Mouse (Mus musculus) testis, adult 2 months (tissue): ENCODE results near the gene Fcna. TPM values are rescaled to one million over a fixed set of nuclear protein-coding genes. Genes with fewer than 3 reads are reported as not detected.
A peak's percentile ranks its signal among the peaks of the same experiment; 100 is the strongest.

Source experiments
- H3K27ac ChIP-seq: fragments of 200-500 bp; 2 replicates; pipeline ENCODE4 v1.5.1; 2012; ENCODE audit warnings: low read depth, low read length; ENCODE audit not compliant: control insufficient read depth, insufficient read depth
- H3K27me3 ChIP-seq: fragments of 200-500 bp; 2 replicates; pipeline ENCODE4 v1.6.1; 2012; ENCODE audit warnings: mild to moderate bottlenecking, low read length, moderate library complexity; ENCODE audit not compliant: control insufficient read depth, insufficient read depth
- H3K36me3 ChIP-seq: fragments of 200-500 bp; 2 replicates; pipeline ENCODE4 v1.6.1; 2012; ENCODE audit warnings: mild to moderate bottlenecking, low read length; ENCODE audit not compliant: control insufficient read depth, insufficient read depth
- H3K4me1 ChIP-seq: fragments of 200-500 bp; 2 replicates; pipeline ENCODE4 v1.6.1; 2012; ENCODE audit warnings: low read length; ENCODE audit not compliant: control insufficient read depth, insufficient read depth
- H3K4me3 ChIP-seq: fragments of 200-500 bp; 2 replicates; pipeline ENCODE4 v1.5.1; 2012; ENCODE audit warnings: low read depth, mild to moderate bottlenecking, low read length, moderate library complexity, mixed read lengths; ENCODE audit not compliant: control insufficient read depth
- CTCF ChIP-seq: fragments of 200-500 bp; IDR thresholded peaks from 2 replicates; pipeline ENCODE4 v1.5.1; 2012; ENCODE audit warnings: low read depth, mild to moderate bottlenecking, inconsistent platforms, low read length, moderate library complexity; ENCODE audit not compliant: control insufficient read depth, insufficient read depth, insufficient replicate concordance
- POLR2A ChIP-seq: fragments of 200-500 bp; IDR thresholded peaks from 2 replicates; pipeline ENCODE4 v1.6.1; 2012; ENCODE audit warnings: low read depth, mild to moderate bottlenecking, inconsistent platforms, low read length, moderate library complexity; ENCODE audit not compliant: control insufficient read depth
- polyA plus RNA-seq: library from polyadenylated mRNA; depleted of rRNA; stranded (reverse); fragments of >200 nt; gene quantifications from 2 replicates; pipeline ENCODE4 v1.2.3, GENCODE M21; 2012

The Fcna gene
- polyA plus RNA-seq, 1 experiment = 0.07 TPM

DNA sequence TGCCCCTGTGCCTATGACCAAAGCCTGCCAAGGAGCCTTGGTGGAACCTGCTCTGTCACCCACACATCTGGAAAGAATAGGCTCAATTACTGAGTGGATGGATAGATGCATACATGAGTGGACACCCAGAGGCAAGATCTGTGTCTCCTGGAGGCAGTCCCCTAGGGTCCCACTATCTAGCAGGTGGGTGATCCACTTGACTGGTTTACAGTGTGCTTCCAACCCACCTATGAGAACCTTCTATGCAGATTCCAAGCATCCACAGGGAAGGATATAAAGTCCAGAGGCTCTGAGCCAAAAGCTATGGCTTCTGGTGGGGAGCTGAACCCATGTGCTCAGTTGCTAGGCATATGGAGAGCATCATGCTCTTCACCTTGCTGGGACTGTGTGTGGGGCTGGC lies 29.8 kb upstream of the Fcna start, which contains the start of gene Lcn5:
Gene Lcn5, plus strand, starts transcription at position 301 of the 400 bp plus-strand sequence.
- H3K4me3 ChIP-seq = no peak within 1 kb of the TSS
- no peaks in the 10 kb centered on the region for H3K36me3 ChIP-seq
- no peaks in the 10 kb centered on the region for H3K27me3 ChIP-seq
- no peaks in the 10 kb centered on the region for H3K4me1 ChIP-seq
- H3K27ac ChIP-seq = no peak within 1 kb of the TSS
- TF ChIP-seq CTCF (no peak), POLR2A (no peak)

DNA sequence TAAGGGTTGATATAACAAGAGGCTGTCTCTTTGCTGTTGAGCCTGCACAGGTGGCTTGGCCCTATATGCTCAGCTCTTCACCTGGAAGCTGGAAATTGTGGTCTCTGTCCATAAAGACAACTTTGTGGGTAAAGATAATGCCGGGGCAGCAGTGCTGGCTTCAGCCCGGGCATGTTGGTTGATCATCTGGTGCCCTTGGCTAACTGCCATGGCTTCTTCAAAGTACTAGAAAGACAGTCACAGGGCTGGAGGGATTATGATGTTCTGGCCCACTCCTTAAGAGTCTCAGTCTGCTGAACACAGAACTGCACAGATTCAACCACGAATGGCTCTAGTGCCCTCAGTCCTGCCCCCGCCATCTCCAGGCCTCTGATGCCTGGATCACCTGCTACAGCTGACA lies 29.4 kb upstream of the Fcna start:
- H3K27ac ChIP-seq = no peak overlapping the region
- H3K36me3 ChIP-seq = no peaks in the 10 kb centered on the region
- TF ChIP-seq POLR2A (no peak), CTCF (no peak)
- H3K4me1 ChIP-seq = no peaks in the 10 kb centered on the region
- no peaks in the 10 kb centered on the region for H3K27me3 ChIP-seq
- no peak overlapping the region for H3K4me3 ChIP-seq

DNA sequence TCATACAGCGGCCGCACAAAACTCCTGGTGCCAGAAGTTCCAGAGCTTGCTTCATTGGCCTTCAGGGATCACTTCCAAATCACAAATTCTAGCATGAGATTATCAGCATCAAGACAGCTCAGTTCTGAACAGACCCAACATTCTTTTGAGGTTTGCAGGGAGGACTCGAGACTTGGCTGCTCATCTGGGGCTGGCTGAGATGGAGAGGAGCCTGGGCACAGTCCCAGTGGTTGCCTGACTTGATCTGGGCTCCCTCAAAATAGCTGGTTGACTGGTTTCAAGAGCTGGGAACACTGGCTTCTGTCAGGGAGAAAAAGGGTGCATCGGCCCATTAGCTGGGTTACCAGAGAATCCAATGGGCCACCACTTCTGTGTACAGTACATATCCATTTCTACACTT lies 28.9 kb upstream of the Fcna start:
- Histone ChIP-seq H3K4me3 (no peak overlapping the region), H3K27me3 (no peaks in the 10 kb centered on the region), H3K36me3 (no peaks in the 10 kb centered on the region), H3K27ac (no peak overlapping the region), H3K4me1 (no peaks in the 10 kb centered on the region)
- TF ChIP-seq POLR2A = no peak

DNA sequence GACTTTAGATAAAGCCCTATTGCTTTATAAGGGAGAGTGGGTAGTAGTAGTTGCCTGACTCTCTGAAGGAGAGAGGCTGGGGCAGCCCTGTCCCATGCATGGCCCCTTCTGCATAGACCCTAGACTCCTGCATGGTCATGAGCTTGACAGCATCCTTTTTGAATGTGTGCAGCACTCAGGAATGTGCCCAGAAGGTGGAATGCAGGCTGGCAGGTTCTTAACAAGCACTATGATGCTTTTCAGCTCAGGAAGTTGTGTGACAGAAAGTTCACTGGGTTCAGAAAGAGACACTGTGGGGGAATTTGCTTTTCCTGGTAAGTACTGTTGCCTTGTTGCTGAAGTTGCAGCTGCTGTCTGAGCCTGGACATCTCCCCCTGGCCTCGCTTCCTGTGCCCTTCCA lies 26.7 kb upstream of the Fcna start:
- Histone ChIP-seq H3K27me3 (no peaks in the 10 kb centered on the region), H3K27ac (no peak overlapping the region), H3K4me1 (no peaks in the 10 kb centered on the region), H3K36me3 (no peaks in the 10 kb centered on the region), H3K4me3 (no peak overlapping the region)
- TF ChIP-seq POLR2A (no peak), CTCF (no peak)

DNA sequence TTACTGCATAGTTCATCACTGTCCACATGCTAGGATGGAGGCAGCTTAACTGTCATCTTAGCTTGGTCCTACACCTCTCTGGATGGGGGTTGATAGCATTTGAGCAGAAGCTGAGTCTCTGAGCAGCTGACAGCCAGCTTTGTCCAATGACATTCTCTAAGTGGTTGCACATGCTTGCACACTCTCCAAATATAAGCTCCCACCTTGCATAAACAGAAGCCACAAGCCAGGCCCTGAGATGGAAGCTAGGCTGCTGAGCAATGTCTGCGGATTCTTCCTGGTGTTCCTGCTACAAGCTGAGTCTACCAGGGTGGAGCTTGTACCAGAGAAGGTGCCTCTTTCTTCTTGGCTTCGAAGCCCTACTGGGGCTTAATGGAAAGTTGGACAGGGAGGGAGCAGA lies 25.1 kb upstream of the Fcna start, which contains the start of gene Lcn8:
Gene Lcn8, plus strand, starts transcription at position 219 of the 400 bp plus-strand sequence.
- TF ChIP-seq CTCF (no peak), POLR2A (no peak)
- Histone ChIP-seq H3K27me3 (no peaks in the 10 kb centered on the region), H3K4me1 (no peaks in the 10 kb centered on the region), H3K4me3 (no peak within 1 kb of the TSS), H3K27ac (no peak within 1 kb of the TSS), H3K36me3 (no peaks in the 10 kb centered on the region)

DNA sequence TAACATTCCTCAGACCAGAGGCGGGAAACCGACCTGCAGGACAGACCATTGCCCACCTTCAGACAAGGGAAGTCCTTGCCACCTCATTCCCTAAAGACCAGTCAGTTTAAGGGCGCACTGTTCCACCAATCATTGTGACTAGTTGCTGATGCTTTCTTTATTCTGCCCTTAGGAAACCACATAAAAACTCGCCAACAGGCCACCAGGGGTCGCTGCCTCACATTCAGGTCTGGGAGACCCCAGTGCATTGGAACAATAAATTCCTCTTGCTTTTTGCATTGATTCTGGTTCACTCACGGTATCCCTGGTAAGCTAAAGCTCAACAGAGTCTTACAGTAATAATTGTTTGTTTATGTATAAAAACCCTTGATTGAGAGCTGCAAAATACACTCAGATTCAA lies 12.1 kb upstream of the Fcna start:
- peak; percentile 9; the same call in 1 of the 2 replicates for TF ChIP-seq CTCF
- no peak for TF ChIP-seq POLR2A
- H3K4me1 ChIP-seq = no peaks in the 10 kb centered on the region
- no peak overlapping the region for H3K4me3 ChIP-seq
- no peaks in the 10 kb centered on the region for H3K27me3 ChIP-seq
- no peaks in the 10 kb centered on the region for H3K36me3 ChIP-seq
- H3K27ac ChIP-seq = no peak overlapping the region

DNA sequence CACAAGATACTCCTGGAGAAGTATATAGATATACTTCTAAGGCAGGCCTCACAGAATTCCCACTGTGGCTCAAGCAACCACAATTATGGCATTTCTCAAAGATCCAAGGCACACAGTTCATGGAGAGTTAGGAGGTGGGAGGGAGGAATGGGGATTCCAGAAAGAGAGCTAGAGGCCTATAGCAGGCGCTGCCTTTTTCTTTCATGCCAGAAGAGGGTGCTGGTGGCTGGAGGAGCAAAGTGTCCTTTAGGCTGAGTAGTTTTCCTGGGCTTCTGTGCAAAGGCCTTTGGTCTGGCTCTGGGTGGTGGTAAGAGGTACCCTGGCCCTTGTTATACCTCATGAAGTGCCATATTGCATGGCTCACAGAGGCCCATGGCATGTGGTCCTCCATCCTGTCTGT lies 6.2 kb upstream of the Fcna start:
- Histone ChIP-seq H3K27me3 (no peaks in the 10 kb centered on the region), H3K4me1 (no peaks in the 10 kb centered on the region), H3K27ac (no peak overlapping the region), H3K36me3 (no peaks in the 10 kb centered on the region), H3K4me3 (no peak overlapping the region)
- TF ChIP-seq CTCF (no peak), POLR2A (no peak)

DNA sequence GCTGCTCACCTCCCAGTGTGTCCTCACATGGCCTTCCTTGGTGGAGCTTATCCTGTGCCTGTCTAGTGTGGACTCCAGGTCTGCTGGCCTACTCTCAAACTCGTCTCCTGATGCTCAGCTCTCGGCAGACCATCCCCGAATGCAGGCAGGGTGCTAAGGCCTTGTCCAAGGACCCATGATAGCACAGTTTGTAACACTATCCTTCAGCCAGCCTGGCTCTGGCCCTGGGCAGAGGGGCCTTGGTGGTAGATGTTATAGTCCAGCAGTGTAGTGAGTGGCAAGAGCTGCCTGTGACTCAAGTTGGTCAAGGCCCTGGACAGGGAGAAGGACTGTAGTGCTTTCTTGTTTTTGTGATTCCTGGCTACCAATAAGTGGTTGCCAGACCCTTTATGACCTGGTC lies 5.8 kb upstream of the Fcna start:
- Histone ChIP-seq H3K27me3 (no peaks in the 10 kb centered on the region), H3K4me3 (no peak overlapping the region), H3K27ac (no peak overlapping the region), H3K4me1 (no peaks in the 10 kb centered on the region), H3K36me3 (no peaks in the 10 kb centered on the region)
- TF ChIP-seq CTCF (no peak), POLR2A (no peak; the same call in 1 of the 2 replicates)
